Mouse (Mus musculus) C2C12 (cell line): ENCODE results near the gene Rnf220.

Experiments used
- CEBPB ChIP-seq: IDR thresholded peaks from one replicate; pipeline ENCODE4 v1.6.1; 2011; ENCODE audit warnings: low read depth, mild to moderate bottlenecking, control low read depth, moderate library complexity
- CTCF ChIP-seq: IDR thresholded peaks from one replicate; pipeline ENCODE4 v1.5.1; 2011; ENCODE audit not compliant: control insufficient read depth, insufficient read depth, insufficient read length
- MAX ChIP-seq: IDR thresholded peaks from one replicate; pipeline ENCODE4 v1.6.1; 2011; ENCODE audit warnings: mild to moderate bottlenecking, control low read depth
- USF1 ChIP-seq: IDR thresholded peaks from one replicate; pipeline ENCODE4 v1.6.1; 2011; ENCODE audit warnings: low read depth, mild to moderate bottlenecking, control low read depth, moderate library complexity

GRCm38 (mm10) chr4:117267284-117267683, 229.6 kb downstream of the Rnf220 start:
- TF ChIP-seq CTCF (peak; percentile 80), MAX (no peak), USF1 (no peak), CEBPB (no peak)
